Mouse (Mus musculus) spleen, adult 2 months (tissue): Measurements from ENCODE around the gene Nr5a2.

Experiments used
- CTCF ChIP-seq: fragments of 200-500 bp; IDR thresholded peaks from 2 replicates; pipeline ENCODE4 v1.5.1; 2011; ENCODE audit warnings: mild to moderate bottlenecking, inconsistent platforms; ENCODE audit not compliant: insufficient read depth, insufficient read length, insufficient replicate concordance; ENCODE audit errors: extremely low read depth
- POLR2A ChIP-seq: fragments of 200-500 bp; IDR thresholded peaks from 2 replicates; pipeline ENCODE4 v1.6.1; 2011; ENCODE audit warnings: low read depth, low read length, inconsistent platforms

DNA sequence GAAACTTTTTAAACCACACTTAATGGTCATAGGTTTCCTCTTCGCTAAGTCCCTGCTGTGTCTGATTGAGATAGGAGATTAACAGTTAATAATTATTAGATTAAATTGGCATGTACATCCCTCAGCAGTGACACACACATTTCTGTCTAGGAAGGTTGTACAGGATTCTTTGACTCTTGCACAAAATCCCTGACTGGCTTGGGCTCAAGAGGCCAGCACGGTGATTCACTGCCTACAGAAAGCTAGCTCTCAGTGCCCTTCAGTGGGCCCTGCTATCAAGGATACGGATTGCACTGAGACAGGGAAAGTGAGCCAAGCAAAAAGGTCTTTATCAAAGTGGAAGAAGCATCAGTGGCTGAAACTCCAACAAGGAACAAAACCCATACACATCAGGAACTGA is 85.2 kb downstream of the Nr5a2 start:
- TF ChIP-seq POLR2A: no peak
- TF ChIP-seq CTCF: no peak
